Mouse (Mus musculus) large intestine, adult 2 months (tissue): ENCODE measurements at regions not wholly inside any gene's neighbourhood (a gene's known extent, or its start where the extent isn't known, plus 50 kb on each side); places are given as distances from the start of the nearest gene placed in this dataset.
A peak's percentile ranks its signal among the peaks of the same experiment; 100 is the strongest.

ENCODE experiments used
- DNase-seq: peaks from one replicate; pipeline ENCODE4 v3.0.0-alpha.2; 2012; ENCODE audit warnings: low read depth, low spot score
- WGBS: fragments of 180-500 bp; shearing (Covaris S2); methylation state at CpG from one replicate; pipeline ENCODE4 v1.1.7; 2018; 5-methylcytosine and 5-hydroxymethylcytosine counted together

- no peak for DNase-seq
- WGBS, result 85% methylated on average over 3 of the region's 3 CpGs
Observed at GRCm38 (mm10) chr1:23462411-23462810, 64.8 kb upstream of the Ogfrl1 start.

GRCm38 (mm10) chr1:23464081-23464480 is 66.5 kb upstream of the Ogfrl1 start:
- DNase-seq, result no peak
- WGBS, result 60% methylated on average over 3 of the region's 3 CpGs

DNA sequence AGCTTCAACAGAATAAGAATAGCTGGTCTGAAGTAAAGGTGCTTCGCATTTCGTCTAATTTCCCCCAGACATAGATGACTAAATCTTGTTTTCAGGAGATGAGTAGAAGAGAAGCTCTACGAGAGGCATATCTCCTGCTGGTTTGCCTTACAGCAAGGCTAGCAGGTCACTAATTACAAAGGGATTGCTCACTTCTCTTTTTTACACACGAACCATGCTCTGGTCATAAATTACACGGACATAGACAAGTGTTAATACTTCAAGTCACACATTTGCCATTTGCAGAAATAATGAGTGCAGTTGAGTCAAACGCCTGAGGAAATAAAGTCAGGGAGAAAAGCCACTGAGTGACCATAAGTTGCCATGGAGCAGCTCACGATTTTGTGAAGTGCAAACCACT is 68.8 kb upstream of the Ogfrl1 start:
- 68% methylated on average over 7 of the region's 7 CpGs for WGBS
- DNase-seq, result no peak

- DNase-seq, result no peak
- 82% methylated on average over 2 of the region's 2 CpGs for WGBS
Observed at GRCm38 (mm10) chr1:23467405-23467804, 69.8 kb upstream of the Ogfrl1 start.

DNA sequence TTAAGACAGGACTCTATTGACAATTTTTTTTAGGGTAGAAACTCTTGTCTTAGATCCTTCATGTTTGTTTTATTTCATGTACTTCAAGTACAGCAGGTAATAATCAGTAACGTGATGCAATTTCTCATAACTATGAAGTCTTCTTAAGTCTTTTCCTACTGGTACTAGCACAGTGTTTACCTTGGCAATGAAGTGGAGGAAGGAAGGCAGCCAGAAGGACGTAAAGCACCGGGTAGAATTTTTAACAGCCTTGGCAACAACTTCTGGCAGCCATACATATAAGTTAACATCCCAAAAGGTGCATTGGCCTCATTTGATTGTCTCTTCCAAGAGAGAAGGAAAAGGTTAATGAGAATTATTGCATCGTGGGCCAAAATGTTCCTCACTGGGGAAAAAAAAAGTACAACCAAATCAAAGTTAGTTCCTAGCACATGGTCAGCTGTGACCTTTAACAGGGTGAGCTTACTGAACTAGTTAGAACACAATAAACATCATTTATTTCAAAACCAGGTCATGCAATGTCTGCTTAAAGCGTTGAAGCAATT is 83.3 kb upstream of the Ogfrl1 start:
- 25% methylated on average over 5 of the region's 5 CpGs for WGBS
- peak; percentile 19 for DNase-seq

DNA sequence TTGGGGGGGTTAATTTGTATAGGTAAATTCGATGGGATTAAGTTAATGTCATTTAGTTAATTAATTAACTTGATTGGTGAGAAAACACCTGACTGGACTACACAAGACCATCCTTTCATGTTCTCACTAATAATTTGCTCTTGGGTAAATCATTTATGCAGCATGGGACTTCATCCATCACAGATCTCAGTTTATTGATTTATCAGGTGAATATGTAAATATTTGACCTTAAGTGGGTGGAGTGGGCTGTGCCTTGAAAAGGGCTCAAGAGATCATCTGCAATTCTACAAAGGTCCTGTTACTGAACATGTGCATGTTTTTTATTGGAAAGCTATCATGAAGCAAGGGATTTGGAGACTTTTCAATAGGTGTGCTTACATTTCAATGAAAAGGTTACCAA is 87.0 kb upstream of the Ogfrl1 start:
- DNase-seq, result no peak
- WGBS, result 25% methylated on average over 1 of the region's 1 CpGs

GRCm38 (mm10) chr1:23485150-23485775 is 87.7 kb upstream of the Ogfrl1 start:
- no peak for DNase-seq
- 62% methylated on average over 3 of the region's 3 CpGs for WGBS

DNA sequence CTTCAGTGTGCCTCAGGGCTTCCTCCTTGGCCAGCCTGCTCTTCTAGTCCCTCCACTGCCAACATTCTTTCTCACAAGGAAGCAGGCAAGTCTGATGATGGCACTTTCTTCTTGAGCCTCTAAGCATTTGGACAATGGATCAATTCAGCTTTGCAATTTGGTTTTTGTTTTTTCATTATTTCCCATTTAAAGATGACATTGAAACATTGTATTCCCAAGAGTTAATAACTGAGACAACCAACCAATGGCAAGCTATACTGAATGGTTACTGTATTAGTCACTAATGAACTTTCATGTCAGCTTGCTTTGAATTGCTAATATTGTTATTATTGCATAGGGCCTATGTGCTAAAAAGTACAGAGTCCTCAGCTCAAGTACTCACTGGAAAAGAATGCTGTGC is 89.5 kb upstream of the Ogfrl1 start:
- DNase-seq, result no peak

DNA sequence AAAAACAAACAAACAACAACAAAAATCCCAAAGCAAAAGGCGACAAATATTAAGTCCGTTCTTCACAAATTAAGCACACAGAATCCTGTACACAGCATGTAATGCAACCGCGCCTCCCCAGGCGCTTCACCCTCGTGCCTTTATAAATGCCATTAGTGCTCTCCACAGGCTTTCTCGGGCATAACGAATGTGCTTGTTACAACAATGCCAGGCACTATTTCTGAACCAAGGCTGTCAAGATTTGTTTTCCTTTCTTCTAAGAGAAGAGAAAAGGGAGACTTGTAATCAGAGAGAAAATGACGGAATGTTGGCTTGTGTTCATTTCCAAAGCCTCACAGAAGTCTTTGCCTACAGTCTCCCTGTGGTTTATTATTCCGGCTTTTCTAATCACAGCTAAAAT is 93.1 kb upstream of the Ogfrl1 start:
- DNase-seq, result no peak
- 77% methylated on average over 10 of the region's 10 CpGs for WGBS

DNA sequence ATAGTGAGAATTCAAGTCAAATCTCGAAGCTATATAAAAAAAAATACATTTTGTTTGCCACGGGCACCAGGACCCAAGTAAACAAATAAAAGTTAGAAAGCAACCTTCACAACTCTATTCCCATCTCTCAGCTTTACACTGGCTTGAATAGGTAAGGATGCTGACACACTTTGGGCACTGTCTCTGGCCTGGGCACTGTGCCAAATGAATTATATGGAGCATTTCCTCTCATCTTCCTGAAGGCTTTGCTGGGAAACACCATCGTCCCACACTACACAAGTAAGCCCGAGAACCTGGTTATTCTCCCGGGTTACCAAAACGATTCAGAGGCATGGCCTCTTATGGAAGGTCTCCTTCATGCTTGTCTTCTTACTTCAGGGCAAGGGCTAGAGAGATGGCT is 93.5 kb upstream of the Ogfrl1 start:
- 60% methylated on average over 6 of the region's 6 CpGs for WGBS
- no peak for DNase-seq

- DNase-seq, result no peak
Observed at GRCm38 (mm10) chr1:23492981-23493380, 95.4 kb upstream of the Ogfrl1 start.

GRCm38 (mm10) chr1:23495412-23495811 is 97.8 kb upstream of the Ogfrl1 start:
- 43% methylated on average over 4 of the region's 4 CpGs for WGBS
- no peak for DNase-seq

DNA sequence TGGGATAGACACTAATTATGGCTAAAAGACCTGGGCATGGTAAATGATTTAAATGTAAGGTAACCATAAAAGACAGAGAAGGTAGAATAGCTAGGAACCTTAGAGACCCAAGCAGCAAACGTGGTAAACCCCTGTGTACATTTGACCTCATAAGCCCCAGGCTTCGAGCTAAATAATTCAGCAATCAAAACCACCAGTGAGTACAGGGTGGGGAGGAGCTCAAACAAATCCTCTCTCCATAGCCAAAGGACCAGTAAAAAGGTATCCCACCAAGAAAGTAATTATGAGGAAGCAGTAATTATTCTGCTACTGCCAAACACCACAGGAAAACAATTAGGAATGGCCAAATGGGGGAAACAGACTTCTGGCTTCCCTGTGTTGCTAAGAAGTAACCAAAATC is 122.5 kb upstream of the Ogfrl1 start:
- no peak for DNase-seq
- 35% methylated on average over 2 of the region's 2 CpGs for WGBS

GRCm38 (mm10) chr1:23532659-23533058 is 135.1 kb upstream of the Ogfrl1 start:
- no peak for DNase-seq

GRCm38 (mm10) chr1:23536621-23537020 is 139.0 kb upstream of the Ogfrl1 start:
- DNase-seq, result no peak
- 84% methylated on average over 10 of the region's 10 CpGs for WGBS

More at GRCm38 (mm10) chr1:23532659-23533058, 135.1 kb upstream of the Ogfrl1 start:
- 82% methylated on average over 3 of the region's 3 CpGs for WGBS

DNA sequence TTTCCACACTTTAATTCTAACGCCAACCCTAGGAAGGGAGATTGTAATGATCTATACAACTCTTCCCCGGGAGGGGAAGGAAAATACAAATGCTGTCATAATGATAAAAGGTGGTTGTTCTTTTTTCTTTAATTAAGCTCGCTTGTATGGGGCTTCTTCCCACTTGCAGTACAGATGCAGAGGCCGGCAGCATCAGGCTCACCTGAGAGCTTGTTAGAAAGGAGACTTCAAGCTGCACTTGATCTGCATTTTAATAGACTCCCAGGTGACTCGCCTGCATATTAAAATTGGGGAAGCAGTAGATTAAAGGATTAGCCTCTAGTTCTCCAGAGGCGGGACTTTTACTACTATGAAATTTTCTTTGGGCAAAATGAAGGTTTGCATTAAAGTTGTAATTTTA is 140.8 kb upstream of the Ogfrl1 start:
- WGBS, result 57% methylated on average over 6 of the region's 6 CpGs
- DNase-seq, result no peak

DNA sequence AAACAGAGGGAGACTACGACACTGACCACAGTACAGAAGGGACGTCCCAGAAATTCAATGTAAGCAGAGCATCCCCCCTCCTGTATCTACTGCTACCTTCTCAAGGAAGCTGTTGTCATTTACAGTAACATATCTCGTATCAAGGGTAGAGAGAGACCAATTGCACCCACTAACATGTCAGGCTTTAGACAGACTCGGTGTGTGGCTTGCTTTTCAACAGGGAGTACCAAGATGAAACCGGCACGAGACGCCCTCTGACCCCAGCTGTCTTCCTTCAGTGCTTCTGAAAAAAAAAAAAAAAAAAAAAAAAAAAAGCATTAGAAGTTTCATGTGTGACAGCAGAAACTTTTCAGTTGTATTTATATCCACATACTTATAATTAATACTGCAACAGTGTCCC is 143.0 kb upstream of the Ogfrl1 start:
- WGBS, result 82% methylated on average over 7 of the region's 7 CpGs
- DNase-seq, result no peak

DNA sequence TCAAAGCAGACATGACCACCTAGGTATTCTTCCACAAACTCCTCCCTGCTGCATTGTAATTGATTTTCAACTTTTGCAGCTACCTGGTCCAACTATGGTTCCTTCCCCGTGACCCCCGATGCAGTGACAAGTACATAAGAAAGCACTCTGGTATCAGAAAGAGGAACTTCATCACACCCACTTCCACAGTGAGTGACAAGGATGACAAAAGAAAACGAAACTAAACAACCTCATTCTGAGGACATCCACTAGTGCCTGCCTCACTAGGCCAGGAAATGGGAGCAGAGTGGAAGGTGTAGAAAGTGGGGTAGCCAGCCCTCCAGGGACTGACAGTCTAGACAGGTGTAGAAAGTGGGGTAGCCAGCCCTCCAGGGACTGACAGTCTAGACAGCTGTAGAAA is 158.2 kb upstream of the Ogfrl1 start:
- DNase-seq, result no peak
- 64% methylated on average over 3 of the region's 3 CpGs for WGBS

DNA sequence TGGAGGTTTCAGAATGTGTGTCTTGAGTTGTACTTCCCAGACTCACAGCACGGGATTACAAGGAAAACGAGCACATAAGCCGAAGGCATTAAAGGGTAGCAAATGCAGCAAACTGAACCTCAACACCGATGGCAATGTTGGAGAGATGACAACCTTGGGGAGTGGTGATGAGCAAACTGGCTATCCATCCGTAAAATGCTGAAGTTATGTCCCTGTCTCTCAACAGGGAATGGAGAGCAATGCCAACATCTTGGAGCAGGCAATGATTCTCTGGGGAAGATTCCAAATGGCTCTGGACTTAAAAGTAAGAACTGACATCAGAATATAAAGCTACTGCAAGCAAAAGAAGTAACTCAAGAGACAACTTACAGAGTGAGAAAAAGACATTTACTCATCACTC is 170.5 kb upstream of the Ogfrl1 start:
- WGBS, result 82% methylated on average over 5 of the region's 5 CpGs
- DNase-seq, result no peak

GRCm38 (mm10) chr1:23574461-23574860 is 176.9 kb upstream of the Ogfrl1 start:
- WGBS, result 83% methylated on average over 7 of the region's 7 CpGs
- DNase-seq, result no peak

GRCm38 (mm10) chr1:23575005-23575404 is 177.4 kb upstream of the Ogfrl1 start:
- DNase-seq, result no peak

DNA sequence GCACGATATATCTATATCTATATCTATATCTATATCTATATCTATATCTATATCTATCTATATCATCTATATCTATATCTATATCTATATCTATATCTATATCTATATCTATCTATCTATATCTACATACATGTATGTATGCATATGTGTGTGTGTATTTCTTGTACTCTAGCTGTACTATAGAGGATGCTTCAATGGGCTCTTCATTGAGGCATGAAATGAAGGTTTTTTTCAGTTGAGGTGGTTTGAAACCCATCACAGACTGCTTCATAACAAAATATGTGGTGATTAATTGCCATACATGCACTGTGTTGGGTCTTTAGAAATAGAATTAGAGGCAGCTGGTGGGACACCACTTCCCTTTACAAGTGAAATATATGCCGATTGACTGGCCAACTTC is 177.9 kb upstream of the Ogfrl1 start:
- WGBS, result 90% methylated on average over 2 of the region's 2 CpGs
- no peak for DNase-seq
